Mouse (Mus musculus) liver, postnatal 0 days (tissue): Measurements from ENCODE around the gene 4632433K11Rik. TPM values are rescaled to one million over a fixed set of nuclear protein-coding genes. Genes with fewer than 3 reads are reported as not detected.

Source experiments
- ATAC-seq: fragments of 200-750 bp; cut with Nextera tagmentation; 2 replicates; pipeline ENCODE4 v1.8.0; 2017; ENCODE audit warnings: mild to moderate bottlenecking, moderate library complexity
- DNase-seq: peaks from one replicate; pipeline ENCODE4 v3.0.0-alpha.2; 2016
- H3K27ac ChIP-seq: fragments of 300-500 bp; sonication (generic); 2 replicates; pipeline ENCODE4 v1.5.1; 2014; ENCODE audit warnings: antibody characterized with exemption, moderate library complexity, mild to moderate bottlenecking, low read depth
- H3K27me3 ChIP-seq: fragments of 300-500 bp; sonication (generic); 2 replicates; pipeline ENCODE4 v1.6.1; 2014; ENCODE audit warnings: low read length, control low read depth, mixed read lengths; ENCODE audit not compliant: insufficient read depth
- H3K36me3 ChIP-seq: fragments of 300-500 bp; sonication (generic); replicated peaks from 2 replicates; pipeline ENCODE4 v1.6.1; 2014; ENCODE audit warnings: mild to moderate bottlenecking, control low read depth, low read length, moderate library complexity, mixed read lengths; ENCODE audit not compliant: insufficient read depth
- H3K4me1 ChIP-seq: fragments of 300-500 bp; sonication (generic); 2 replicates; pipeline ENCODE4 v1.6.1; 2014; ENCODE audit warnings: antibody characterized with exemption, mild to moderate bottlenecking, control low read depth; ENCODE audit not compliant: insufficient read depth
- H3K4me2 ChIP-seq: fragments of 300-500 bp; sonication (generic); 2 replicates; pipeline ENCODE4 v1.6.1; 2014; ENCODE audit warnings: low read depth, mild to moderate bottlenecking, low read length, moderate library complexity, mixed read lengths
- H3K4me3 ChIP-seq: fragments of 300-500 bp; sonication (generic); 2 replicates; pipeline ENCODE4 v1.5.1; 2014; ENCODE audit warnings: low read depth, low read length
- H3K9ac ChIP-seq: fragments of 300-500 bp; sonication (generic); replicated peaks from 2 replicates; pipeline ENCODE4 v1.6.1; 2014; ENCODE audit warnings: mild to moderate bottlenecking, moderate library complexity
- H3K9me3 ChIP-seq: fragments of 300-500 bp; sonication (generic); 2 replicates; pipeline ENCODE4 v1.6.1; 2016; ENCODE audit warnings: mild to moderate bottlenecking, control low read depth, low read length, mixed read lengths
- CTCF ChIP-seq: sonication (generic); IDR thresholded peaks from 2 replicates; pipeline ENCODE4 v1.5.1; 2016; ENCODE audit warnings: antibody characterized with exemption, low read depth
- EP300 ChIP-seq: IDR thresholded peaks from 2 replicates; pipeline ENCODE4 v1.6.1; 2016; ENCODE audit warnings: antibody characterized with exemption, low read depth, mild to moderate bottlenecking
- WGBS: fragments of 180-500 bp; shearing (Covaris S2); extraction: QIAGEN DNeasy Blood & Tissue Kit; methylation state at CpG from one replicate; pipeline ENCODE4 v1.1.7; 2014; ENCODE audit not compliant: insufficient replicate concordance; 5-methylcytosine and 5-hydroxymethylcytosine counted together
- polyA plus RNA-seq: library from polyadenylated mRNA; unstranded; fragments of >200 nt; fragmentation: Nextera tagmentation; extraction: Ambion mirVana; gene quantifications from 2 replicates; pipeline ENCODE4 v1.2.1, GENCODE M21; 2015

The 4632433K11Rik gene
- not detected in 2 replicates for polyA plus RNA-seq

- TF ChIP-seq EP300 (no peak), CTCF (no peak)
- H3K36me3 ChIP-seq: peaks cover 41% of the 10 kb centered on the region
- peaks cover 29% of the 10 kb centered on the region for H3K9me3 ChIP-seq
- peaks cover 12% of the 10 kb centered on the region for H3K4me1 ChIP-seq
- no peak within 1 kb of the TSS for H3K9ac ChIP-seq
- no peaks in the 10 kb centered on the region for H3K27me3 ChIP-seq
- no peak within 1 kb of the TSS for H3K4me3 ChIP-seq
- ATAC-seq: no peak
- 75% methylated on average over 3 of the region's 3 CpGs for WGBS
- no peak for DNase-seq
- no peak within 1 kb of the TSS for H3K4me2 ChIP-seq
- no peak within 1 kb of the TSS for H3K27ac ChIP-seq
Measured at GRCm38 (mm10) chr7:5033818-5034217, at the start of gene 4632433K11Rik. Gene 4632433K11Rik (plus strand): TSS chr7:5034118.

GRCm38 (mm10) chr7:4988250-4988649, 45.7 kb upstream of the 4632433K11Rik start:
- Histone ChIP-seq H3K27ac (no peak overlapping the region), H3K4me2 (no peak overlapping the region), H3K4me1 (no peaks in the 10 kb centered on the region), H3K27me3 (no peaks in the 10 kb centered on the region), H3K4me3 (no peak overlapping the region), H3K36me3 (no peaks in the 10 kb centered on the region), H3K9ac (no peak overlapping the region), H3K9me3 (no peaks in the 10 kb centered on the region)
- DNase-seq: no peak
- ATAC-seq: no peak
- TF ChIP-seq CTCF: no peak
- TF ChIP-seq EP300: no peak
- WGBS: 43% methylated on average over 2 of the region's 2 CpGs

- Histone ChIP-seq H3K27ac (no peak overlapping the region), H3K4me1 (peaks cover 14% of the 10 kb centered on the region; the same call in 1 of the 2 replicates), H3K36me3 (no peaks in the 10 kb centered on the region), H3K9me3 (no peaks in the 10 kb centered on the region), H3K4me2 (no peak overlapping the region), H3K27me3 (no peaks in the 10 kb centered on the region), H3K4me3 (no peak overlapping the region), H3K9ac (no peak overlapping the region)
- no peak for ATAC-seq
- WGBS: 73% methylated on average over 49 of the region's 55 CpGs
- DNase-seq: no peak
- no peak for TF ChIP-seq EP300
- no peak for TF ChIP-seq CTCF
Measured at GRCm38 (mm10) chr7:4993347-4993998, 40.4 kb upstream of the 4632433K11Rik start.

GRCm38 (mm10) chr7:4993999-4994788, 39.7 kb upstream of the 4632433K11Rik start:
- H3K9ac ChIP-seq: no peak overlapping the region
- H3K4me3 ChIP-seq: no peak overlapping the region
- no peak overlapping the region for H3K4me2 ChIP-seq
- no peaks in the 10 kb centered on the region for H3K27me3 ChIP-seq
- H3K4me1 ChIP-seq: peaks cover 14% of the 10 kb centered on the region; the same call in 1 of the 2 replicates
- ATAC-seq (no peak), DNase-seq (no peak)
- TF ChIP-seq EP300: no peak
- no peak for TF ChIP-seq CTCF
- H3K36me3 ChIP-seq: no peaks in the 10 kb centered on the region
- 70% methylated on average over 59 of the region's 59 CpGs for WGBS
- H3K27ac ChIP-seq: no peak overlapping the region
- H3K9me3 ChIP-seq: no peaks in the 10 kb centered on the region

GRCm38 (mm10) chr7:4995268-4996002, 38.5 kb upstream of the 4632433K11Rik start:
- no peak for DNase-seq
- Histone ChIP-seq H3K27me3 (no peaks in the 10 kb centered on the region), H3K36me3 (no peaks in the 10 kb centered on the region), H3K4me2 (peak overlapping the region; percentile 78), H3K4me1 (peaks cover 14% of the 10 kb centered on the region; the same call in 1 of the 2 replicates), H3K9me3 (no peaks in the 10 kb centered on the region), H3K4me3 (peak overlapping the region; percentile 65), H3K9ac (peak overlapping the region; percentile 76), H3K27ac (no peak overlapping the region)
- 8% methylated on average over 19 of the region's 19 CpGs for WGBS
- TF ChIP-seq CTCF (no peak), EP300 (no peak)
- peak; percentile 24 for ATAC-seq
